Mouse (Mus musculus): ENCODE results near the gene Ctsd. TPM values are rescaled to one million over a fixed set of nuclear protein-coding genes. Genes with fewer than 3 reads are reported as not detected.
"Not testable (repeated sequence)": the region's sequence is repeated elsewhere in the genome, so short reads cannot be mapped to it uniquely, and the experiment has no call there.

Gene Ctsd
- polyA plus RNA-seq, 1 experiment from 2014 or later, result 470 TPM

DNA sequence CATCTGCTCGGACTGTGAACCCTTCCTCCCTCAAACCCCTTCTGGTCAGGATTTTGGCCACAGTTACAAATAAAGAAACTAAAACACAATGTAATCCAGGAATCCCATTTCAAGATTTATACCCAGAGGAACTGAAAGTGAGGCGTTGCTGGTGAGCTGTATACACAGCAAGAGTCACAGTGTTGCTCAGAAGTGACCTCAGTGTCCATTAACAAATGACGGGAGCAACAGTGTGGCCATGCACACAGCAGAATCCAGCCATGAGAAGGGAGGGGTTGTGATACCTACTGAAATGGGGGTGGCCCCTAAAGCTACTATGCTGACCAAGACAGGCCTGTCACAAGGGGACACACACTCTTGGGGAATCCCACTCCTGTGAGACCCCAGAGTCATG lies 45.6 kb downstream of the Ctsd start:
- 64% methylated on average over 3 of the region's 3 CpGs for WGBS
- no peaks in the 10 kb centered on the region for H3K9me3 ChIP-seq (replicated peaks; ENCODE audit: control insufficient read depth, low read length)
- H3K27me3 ChIP-seq (ENCODE audit: control insufficient read depth, insufficient read depth, low read length), result no peaks in the 10 kb centered on the region
- no peak overlapping the region for H3K4me3 ChIP-seq (ENCODE audit: low read length)
- peaks cover 18% of the 10 kb centered on the region for H3K4me1 ChIP-seq (ENCODE audit: control insufficient read depth, insufficient read depth, low read length)
- ATAC-seq (replicated peaks; ENCODE audit: extremely low read depth, insufficient read depth, low FRiP score), result no peak; the same call in 1 of the 2 replicates
- H3K36me3 ChIP-seq (ENCODE audit: control insufficient read depth, insufficient read depth), result no peaks in the 10 kb centered on the region
- H3K9ac ChIP-seq (ENCODE audit: low read length), result peak overlapping the region; percentile 25; the same call in 1 of the 2 replicates
- peak overlapping the region; percentile 18; the same call in 1 of the 2 replicates for H3K27ac ChIP-seq (ENCODE audit: low read length)
- no peak overlapping the region for H3K4me2 ChIP-seq (ENCODE audit: low read depth, low read length)

DNA sequence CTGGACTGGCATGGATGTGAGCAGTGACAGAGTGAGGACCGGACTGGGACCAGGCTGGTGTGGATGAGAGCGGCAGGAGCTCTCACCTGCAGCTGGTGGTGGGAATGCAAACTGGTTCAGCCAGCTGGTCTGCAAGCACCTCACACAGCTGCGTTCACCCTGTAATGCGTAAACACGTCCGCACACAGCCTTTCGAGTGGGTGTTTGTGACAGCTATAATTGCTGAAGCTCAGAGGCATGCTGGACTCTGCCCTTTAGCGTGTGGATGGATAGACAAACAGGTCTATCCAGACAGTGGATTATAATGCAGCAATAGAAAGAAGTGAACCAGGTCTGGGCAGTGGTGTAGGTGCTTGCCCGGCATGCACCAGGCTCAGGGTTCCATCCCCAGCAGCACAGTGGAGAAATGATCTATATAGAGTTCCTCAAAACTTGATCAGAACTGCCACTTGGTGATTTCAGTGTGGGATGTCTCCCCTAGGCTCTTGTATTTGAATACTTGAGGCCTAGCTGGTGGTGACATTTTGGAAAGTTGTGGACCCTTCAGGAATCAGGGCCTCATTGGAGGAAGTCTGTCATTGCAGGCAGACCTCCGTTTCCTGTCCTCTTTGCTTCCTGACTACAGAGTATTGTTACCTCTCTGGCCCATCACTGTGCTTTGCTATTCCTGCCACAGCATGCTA lies 46.1 kb downstream of the Ctsd start:
- no peak overlapping the region for H3K4me3 ChIP-seq (ENCODE audit: low read length)
- no peaks in the 10 kb centered on the region for H3K36me3 ChIP-seq (ENCODE audit: control insufficient read depth, insufficient read depth)
- no peak overlapping the region for H3K4me2 ChIP-seq (ENCODE audit: low read depth, low read length)
- H3K27ac ChIP-seq (ENCODE audit: low read length), result no peak overlapping the region
- peak; percentile 38; the same call in 1 of the 2 replicates for ATAC-seq (replicated peaks; ENCODE audit: extremely low read depth, insufficient read depth, low FRiP score)
- 62% methylated on average over 10 of the region's 10 CpGs for WGBS
- H3K27me3 ChIP-seq (ENCODE audit: control insufficient read depth, insufficient read depth, low read length), result no peaks in the 10 kb centered on the region
- peaks cover 18% of the 10 kb centered on the region for H3K4me1 ChIP-seq (ENCODE audit: control insufficient read depth, insufficient read depth, low read length)
- H3K9me3 ChIP-seq (replicated peaks; ENCODE audit: control insufficient read depth, low read length), result no peaks in the 10 kb centered on the region
- no peak overlapping the region; the same call in 1 of the 2 replicates for H3K9ac ChIP-seq (ENCODE audit: low read length)

DNA sequence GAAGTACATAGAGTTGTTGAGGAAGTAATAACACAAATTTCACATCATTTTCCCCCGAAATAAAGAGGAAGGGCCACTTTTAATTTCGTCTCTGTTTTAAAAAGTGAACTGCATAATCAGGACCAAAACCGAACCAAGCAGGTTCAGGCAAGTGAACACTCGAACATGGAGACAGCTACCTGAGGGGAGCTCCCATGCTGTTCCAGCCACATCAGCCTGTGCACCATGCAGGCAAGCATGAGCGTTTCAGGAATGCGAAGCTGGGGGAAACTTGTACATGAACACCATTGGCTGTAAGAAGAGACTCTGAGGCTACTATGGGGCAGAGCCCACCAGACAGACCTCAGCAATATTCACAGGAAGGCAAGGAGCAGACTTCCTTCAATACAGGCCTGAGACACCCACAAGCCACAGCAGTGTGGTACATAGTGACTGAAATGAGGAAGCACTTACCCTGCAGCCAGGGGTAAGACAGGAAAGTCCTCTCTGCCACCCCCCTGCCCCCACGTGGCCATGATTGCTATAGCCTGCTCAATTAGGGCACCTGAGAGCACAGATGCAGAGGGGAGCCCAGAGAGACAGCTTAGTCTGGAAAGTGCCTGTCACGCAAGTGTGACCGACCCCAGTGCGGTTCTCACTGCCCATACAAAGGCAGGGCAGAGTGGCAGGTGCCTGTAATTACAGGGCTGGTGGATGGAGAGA lies 47.4 kb downstream of the Ctsd start:
- Histone ChIP-seq H3K9ac (ENCODE audit: low read length) (no peak overlapping the region), H3K27ac (ENCODE audit: low read length) (peak overlapping the region; percentile 25; the same call in 1 of the 2 replicates), H3K4me2 (ENCODE audit: low read depth, low read length) (no peak overlapping the region), H3K4me3 (ENCODE audit: low read length) (no peak overlapping the region), H3K4me1 (ENCODE audit: control insufficient read depth, insufficient read depth, low read length) (peaks cover 18% of the 10 kb centered on the region), H3K36me3 (ENCODE audit: control insufficient read depth, insufficient read depth) (no peaks in the 10 kb centered on the region), H3K9me3 (replicated peaks; ENCODE audit: control insufficient read depth, low read length) (no peaks in the 10 kb centered on the region), H3K27me3 (ENCODE audit: control insufficient read depth, insufficient read depth, low read length) (no peaks in the 10 kb centered on the region)
- ATAC-seq (replicated peaks; ENCODE audit: extremely low read depth, insufficient read depth, low FRiP score), result no peak
- WGBS, result 51% methylated on average over 10 of the region's 10 CpGs

DNA sequence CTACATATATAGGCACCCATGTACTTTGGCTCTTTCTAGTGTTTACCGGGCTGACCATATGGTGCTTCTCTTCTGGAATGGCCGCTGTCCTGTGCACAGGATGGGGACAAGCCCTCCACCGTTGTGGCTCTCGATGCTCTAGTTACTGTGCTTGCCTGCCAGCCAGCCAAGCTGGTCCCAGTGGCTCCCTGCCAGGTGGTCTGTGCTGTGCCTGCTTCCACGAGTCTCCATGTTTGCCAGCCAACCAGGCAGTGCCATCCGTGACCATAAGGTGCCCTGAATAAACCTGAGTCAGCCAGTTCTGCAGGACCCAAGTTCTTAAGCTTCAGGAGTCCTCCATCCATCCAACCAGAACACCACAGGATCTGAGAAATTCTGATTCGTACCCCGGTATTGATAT lies 52.7 kb downstream of the Ctsd start:
- no peaks in the 10 kb centered on the region for H3K9me3 ChIP-seq (replicated peaks; ENCODE audit: control insufficient read depth, low read length)
- WGBS, result 83% methylated on average over 8 of the region's 8 CpGs
- no peak overlapping the region for H3K9ac ChIP-seq (ENCODE audit: low read length)
- no peak overlapping the region for H3K4me2 ChIP-seq (ENCODE audit: low read depth, low read length)
- ATAC-seq (replicated peaks; ENCODE audit: extremely low read depth, insufficient read depth, low FRiP score), result no peak
- H3K4me1 ChIP-seq (ENCODE audit: control insufficient read depth, insufficient read depth, low read length), result peaks cover 17% of the 10 kb centered on the region
- no peak overlapping the region for H3K27ac ChIP-seq (ENCODE audit: low read length)
- H3K27me3 ChIP-seq (ENCODE audit: control insufficient read depth, insufficient read depth, low read length), result no peaks in the 10 kb centered on the region
- no peak overlapping the region for H3K4me3 ChIP-seq (ENCODE audit: low read length)
- H3K36me3 ChIP-seq (ENCODE audit: control insufficient read depth, insufficient read depth), result no peaks in the 10 kb centered on the region

DNA sequence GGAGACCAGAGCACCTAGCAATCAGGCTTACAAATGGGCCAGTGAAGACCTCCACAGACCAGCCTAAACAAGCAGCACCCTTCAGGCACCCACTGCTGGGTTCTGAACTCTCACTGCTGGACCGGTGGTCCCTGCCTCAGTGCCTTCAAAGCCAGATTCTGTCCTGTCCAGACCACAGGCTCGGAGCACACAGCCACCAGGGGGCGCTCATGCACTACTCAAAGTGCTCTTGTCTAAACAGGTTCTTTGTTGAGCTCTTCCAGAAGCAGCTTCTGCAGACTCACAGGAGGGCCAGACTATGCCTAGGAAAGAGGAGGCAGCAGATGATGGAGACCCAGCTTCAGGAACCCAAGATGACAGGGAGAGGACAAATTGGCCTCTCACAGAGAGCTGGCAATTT lies 53.6 kb downstream of the Ctsd start:
- 0% methylated on average over 3 of the region's 3 CpGs for WGBS
- H3K9me3 ChIP-seq (replicated peaks; ENCODE audit: control insufficient read depth, low read length), result no peaks in the 10 kb centered on the region
- no peak overlapping the region for H3K4me2 ChIP-seq (ENCODE audit: low read depth, low read length)
- no peak overlapping the region for H3K4me3 ChIP-seq (ENCODE audit: low read length)
- no peak; the same call in 1 of the 2 replicates for ATAC-seq (replicated peaks; ENCODE audit: extremely low read depth, insufficient read depth, low FRiP score)
- H3K27me3 ChIP-seq (ENCODE audit: control insufficient read depth, insufficient read depth, low read length), result no peaks in the 10 kb centered on the region
- H3K36me3 ChIP-seq (ENCODE audit: control insufficient read depth, insufficient read depth), result no peaks in the 10 kb centered on the region
- H3K4me1 ChIP-seq (ENCODE audit: control insufficient read depth, insufficient read depth, low read length), result peaks cover 26% of the 10 kb centered on the region
- no peak overlapping the region for H3K9ac ChIP-seq (ENCODE audit: low read length)
- no peak overlapping the region for H3K27ac ChIP-seq (ENCODE audit: low read length)

DNA sequence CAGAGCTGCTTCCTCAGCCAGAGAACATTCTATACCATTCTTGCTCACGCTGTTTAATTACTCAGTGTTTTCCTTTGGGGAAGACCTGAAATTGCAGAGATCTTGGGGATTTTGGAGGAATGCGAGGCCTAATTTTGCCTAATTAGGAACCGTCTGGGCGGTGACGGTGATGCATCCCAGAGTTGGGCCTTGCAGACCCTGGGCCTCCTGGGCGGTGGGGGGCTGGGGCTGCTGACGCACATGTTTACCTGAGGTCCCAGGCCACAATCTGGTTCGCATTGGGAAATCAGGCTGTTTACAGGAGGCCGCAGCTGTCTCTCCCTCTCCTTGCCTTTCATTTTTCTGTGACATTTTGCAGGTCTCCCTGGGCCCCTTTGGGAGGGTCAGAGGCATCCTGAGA lies 55.1 kb downstream of the Ctsd start:
- 70% methylated on average over 2 of the region's 9 CpGs for WGBS
- H3K4me3 ChIP-seq (ENCODE audit: low read length); H3K27ac ChIP-seq (ENCODE audit: low read length); ATAC-seq (replicated peaks; ENCODE audit: extremely low read depth, insufficient read depth, low FRiP score); H3K9ac ChIP-seq (ENCODE audit: low read length); H3K36me3 ChIP-seq (ENCODE audit: control insufficient read depth, insufficient read depth); H3K4me2 ChIP-seq (ENCODE audit: low read depth, low read length); H3K9me3 ChIP-seq (replicated peaks; ENCODE audit: control insufficient read depth, low read length); H3K27me3 ChIP-seq (ENCODE audit: control insufficient read depth, insufficient read depth, low read length): not testable (repeated sequence)
- H3K4me1 ChIP-seq (ENCODE audit: control insufficient read depth, insufficient read depth, low read length), result peaks cover 23% of the 10 kb centered on the region

DNA sequence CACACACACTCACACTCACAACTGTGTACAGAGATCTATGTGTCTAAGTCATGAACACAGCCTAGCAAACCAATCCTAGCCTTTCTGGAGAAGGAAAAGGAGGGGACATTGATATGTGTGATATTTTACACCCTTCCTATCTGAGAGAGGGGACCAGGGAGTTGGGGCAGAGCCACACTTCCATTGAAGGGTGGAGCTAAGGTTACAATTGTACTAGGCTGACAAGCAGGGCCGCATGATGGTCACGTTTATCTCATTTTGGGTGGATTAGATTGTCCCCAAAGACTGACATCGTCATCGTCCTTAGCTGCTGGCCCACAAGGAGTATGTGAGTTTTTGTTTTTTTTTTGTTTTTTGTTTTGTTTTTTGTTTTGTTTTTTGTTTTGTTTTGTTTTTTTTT lies 56.6 kb downstream of the Ctsd start:
- Histone ChIP-seq H3K4me2 (ENCODE audit: low read depth, low read length) (no peak overlapping the region), H3K27me3 (ENCODE audit: control insufficient read depth, insufficient read depth, low read length) (no peaks in the 10 kb centered on the region), H3K9ac (ENCODE audit: low read length) (no peak overlapping the region), H3K9me3 (replicated peaks; ENCODE audit: control insufficient read depth, low read length) (no peaks in the 10 kb centered on the region), H3K4me3 (ENCODE audit: low read length) (no peak overlapping the region), H3K4me1 (ENCODE audit: control insufficient read depth, insufficient read depth, low read length) (peaks cover 30% of the 10 kb centered on the region), H3K27ac (ENCODE audit: low read length) (peak overlapping the region; percentile 86), H3K36me3 (ENCODE audit: control insufficient read depth, insufficient read depth) (no peaks in the 10 kb centered on the region)
- 58% methylated on average over 4 of the region's 4 CpGs for WGBS
- no peak for ATAC-seq (replicated peaks; ENCODE audit: extremely low read depth, insufficient read depth, low FRiP score)

DNA sequence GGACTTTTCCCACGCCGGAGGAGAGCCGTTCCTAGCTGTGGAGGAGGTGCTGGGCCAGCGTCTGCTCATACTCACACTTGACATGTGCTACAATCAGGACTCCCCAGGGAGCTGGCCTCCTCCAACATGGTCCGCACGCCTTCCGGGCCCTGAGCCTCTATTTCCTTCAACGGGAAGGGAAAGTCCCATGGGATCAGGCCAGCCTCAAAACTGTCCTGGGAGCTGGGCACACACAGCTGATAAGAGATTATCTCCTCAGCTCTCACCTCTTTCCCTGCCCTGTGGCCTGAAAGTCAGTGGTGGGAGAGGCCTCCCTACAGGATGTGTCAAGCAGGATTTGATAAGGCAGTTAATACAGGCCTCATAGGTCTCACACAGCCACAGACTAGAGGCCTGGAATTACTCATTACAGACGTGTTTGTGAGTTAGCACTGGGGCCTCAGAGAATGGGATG lies 57.5 kb downstream of the Ctsd start:
- 0 out of 2 replicates have a peak overlapping the region, but pooled peaks have one; percentile 36 for H3K9ac ChIP-seq (ENCODE audit: low read length)
- peaks cover 30% of the 10 kb centered on the region for H3K4me1 ChIP-seq (ENCODE audit: control insufficient read depth, insufficient read depth, low read length)
- peak overlapping the region; percentile 86 for H3K27ac ChIP-seq (ENCODE audit: low read length)
- H3K4me2 ChIP-seq (ENCODE audit: low read depth, low read length), result no peak overlapping the region
- 10% methylated on average over 9 of the region's 9 CpGs for WGBS
- H3K36me3 ChIP-seq (ENCODE audit: control insufficient read depth, insufficient read depth), result no peaks in the 10 kb centered on the region
- no peak overlapping the region for H3K4me3 ChIP-seq (ENCODE audit: low read length)
- no peaks in the 10 kb centered on the region for H3K9me3 ChIP-seq (replicated peaks; ENCODE audit: control insufficient read depth, low read length)
- no peaks in the 10 kb centered on the region for H3K27me3 ChIP-seq (ENCODE audit: control insufficient read depth, insufficient read depth, low read length)
- ATAC-seq (replicated peaks; ENCODE audit: extremely low read depth, insufficient read depth, low FRiP score), result peak; percentile 90

DNA sequence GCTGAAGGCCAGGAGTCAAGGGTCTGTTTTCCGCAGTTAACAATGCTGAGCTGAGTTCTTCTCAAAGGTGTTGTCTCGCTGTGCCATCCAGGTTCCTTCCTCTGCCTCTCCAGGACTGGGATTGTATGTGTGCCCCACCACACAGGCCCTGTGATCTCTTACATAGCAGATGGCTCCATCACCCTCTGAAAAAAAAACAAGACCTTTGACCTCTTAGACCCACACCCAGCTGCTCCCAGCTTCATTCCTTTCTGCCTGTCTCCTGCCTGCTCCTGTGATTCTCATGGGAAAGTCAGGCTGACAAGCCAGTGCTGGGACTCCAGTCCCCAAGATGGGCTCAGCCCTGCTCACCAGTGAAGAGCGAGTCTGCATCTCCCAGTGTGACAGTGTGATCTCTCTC lies 59.3 kb downstream of the Ctsd start:
- no peaks in the 10 kb centered on the region for H3K27me3 ChIP-seq (ENCODE audit: control insufficient read depth, insufficient read depth, low read length)
- H3K4me3 ChIP-seq (ENCODE audit: low read length), result no peak overlapping the region
- ATAC-seq (replicated peaks; ENCODE audit: extremely low read depth, insufficient read depth, low FRiP score), result no peak
- no peak overlapping the region for H3K9ac ChIP-seq (ENCODE audit: low read length)
- 77% methylated on average over 3 of the region's 3 CpGs for WGBS
- H3K36me3 ChIP-seq (ENCODE audit: control insufficient read depth, insufficient read depth), result no peaks in the 10 kb centered on the region
- H3K4me1 ChIP-seq (ENCODE audit: control insufficient read depth, insufficient read depth, low read length), result peaks cover 30% of the 10 kb centered on the region
- H3K4me2 ChIP-seq (ENCODE audit: low read depth, low read length), result no peak overlapping the region
- H3K9me3 ChIP-seq (replicated peaks; ENCODE audit: control insufficient read depth, low read length), result no peaks in the 10 kb centered on the region
- H3K27ac ChIP-seq (ENCODE audit: low read length), result no peak overlapping the region

All from heart, embryonic 16.5 days (tissue).